Mouse (Mus musculus): ENCODE data around the gene Hist2h3c2.

DNA sequence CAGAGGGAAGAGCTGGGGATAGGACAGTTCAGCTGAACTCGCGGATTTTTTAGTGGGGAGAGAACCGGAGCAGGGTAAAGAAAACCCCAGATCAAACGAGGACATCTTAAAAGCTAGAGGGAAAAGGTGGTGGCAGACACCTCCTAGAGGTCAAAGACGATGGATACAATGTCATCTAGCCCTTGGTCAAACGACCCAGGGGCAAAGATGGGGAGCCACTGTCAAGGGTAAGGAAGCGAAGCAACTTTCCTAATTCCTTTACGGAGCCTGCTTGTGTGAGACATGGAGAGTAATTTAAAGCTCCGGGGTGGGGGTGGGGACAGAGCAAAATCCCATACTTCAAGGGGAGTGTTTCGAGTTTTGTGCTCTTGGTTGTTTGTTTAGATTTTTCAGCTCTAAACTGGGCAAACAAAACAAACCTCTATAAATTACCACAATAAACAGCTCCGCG lies 19.7 kb downstream of the Hist2h3c2 start:
- TF ChIP-seq POLR2A (IDR thresholded peaks at IDR 0.05; ENCODE audit: control insufficient read depth, low read depth, low read length): no peak
- TF ChIP-seq CTCF (IDR thresholded peaks at IDR 0.05; ENCODE audit: control insufficient read depth, insufficient read depth, insufficient replicate concordance, low read depth, low read length): no peak
